Mouse (Mus musculus) midbrain, postnatal 0 days (tissue): ENCODE measurements around the gene Thop1. TPM values are rescaled to one million over a fixed set of nuclear protein-coding genes. Genes with fewer than 3 reads are reported as not detected.

ENCODE experiments used
- ATAC-seq: fragments of 200-750 bp; cut with Nextera tagmentation; 2 replicates; pipeline ENCODE4 v1.8.0; 2017; ENCODE audit warnings: moderate number of reproducible peaks, mild to moderate bottlenecking, moderate TSS enrichment, moderate library complexity; ENCODE audit not compliant: low FRiP score
- DNase-seq: peaks from one replicate; pipeline ENCODE4 v3.0.0-alpha.2; 2015; ENCODE audit warnings: low spot score
- H3K27ac ChIP-seq: fragments of 300-500 bp; sonication (generic); 2 replicates; pipeline ENCODE4 v1.5.1; 2014; ENCODE audit warnings: low read depth, mild to moderate bottlenecking, low read length, mixed read lengths
- H3K27me3 ChIP-seq: fragments of 300-500 bp; sonication (generic); 2 replicates; pipeline ENCODE4 v1.6.1; 2014; ENCODE audit warnings: low read length, control low read depth, mixed read lengths; ENCODE audit not compliant: insufficient read depth
- H3K36me3 ChIP-seq: fragments of 300-500 bp; sonication (generic); 2 replicates; pipeline ENCODE4 v1.6.1; 2014; ENCODE audit warnings: low read length, control low read depth, mixed read lengths; ENCODE audit not compliant: insufficient read depth
- H3K4me1 ChIP-seq: fragments of 300-500 bp; sonication (generic); 2 replicates; pipeline ENCODE4 v1.6.1; 2014; ENCODE audit warnings: mild to moderate bottlenecking, control low read depth, antibody characterized with exemption, low read length, mixed read lengths; ENCODE audit not compliant: insufficient read depth
- H3K4me2 ChIP-seq: fragments of 300-500 bp; sonication (generic); 2 replicates; pipeline ENCODE4 v1.6.1; 2014; ENCODE audit warnings: low read depth, mild to moderate bottlenecking, low read length, mixed read lengths; ENCODE audit not compliant: poor library complexity, severe bottlenecking
- H3K4me3 ChIP-seq: fragments of 300-500 bp; sonication (generic); 2 replicates; pipeline ENCODE4 v1.5.1; 2014; ENCODE audit warnings: low read depth, mild to moderate bottlenecking, low read length, moderate library complexity
- H3K9ac ChIP-seq: fragments of 300-500 bp; sonication (generic); replicated peaks from 2 replicates; pipeline ENCODE4 v1.6.1; 2014; ENCODE audit warnings: mild to moderate bottlenecking, low read length, moderate library complexity, mixed read lengths; ENCODE audit not compliant: poor library complexity, severe bottlenecking
- H3K9me3 ChIP-seq: fragments of 300-500 bp; sonication (generic); 2 replicates; pipeline ENCODE4 v1.6.1; 2016; ENCODE audit warnings: low read length, control low read depth
- CTCF ChIP-seq: IDR thresholded peaks from 2 replicates; pipeline ENCODE4 v1.5.1; 2016; ENCODE audit warnings: antibody characterized with exemption, mild to moderate bottlenecking
- WGBS: fragments of 180-500 bp; shearing (Covaris S2); extraction: QIAGEN DNeasy Blood & Tissue Kit; methylation state at CpG from one replicate; pipeline ENCODE4 v1.1.7; 2014; 5-methylcytosine and 5-hydroxymethylcytosine counted together
- polyA plus RNA-seq: library from polyadenylated mRNA; unstranded; fragments of >200 nt; fragmentation: Nextera tagmentation; extraction: Ambion mirVana; gene quantifications from 2 replicates; pipeline ENCODE4 v1.2.1, GENCODE M21; 2015
- total RNA-seq: library from RNA; depleted of rRNA; stranded (reverse); fragments of >200 nt; gene quantifications from 2 replicates; pipeline ENCODE4 v1.2.3, GENCODE M21; 2014; rRNA removed

Thop1 gene
- total RNA-seq: 59.9 and 67.1 TPM in 2 replicates
- 35.2 and 35.8 TPM in 2 replicates for polyA plus RNA-seq

DNA sequence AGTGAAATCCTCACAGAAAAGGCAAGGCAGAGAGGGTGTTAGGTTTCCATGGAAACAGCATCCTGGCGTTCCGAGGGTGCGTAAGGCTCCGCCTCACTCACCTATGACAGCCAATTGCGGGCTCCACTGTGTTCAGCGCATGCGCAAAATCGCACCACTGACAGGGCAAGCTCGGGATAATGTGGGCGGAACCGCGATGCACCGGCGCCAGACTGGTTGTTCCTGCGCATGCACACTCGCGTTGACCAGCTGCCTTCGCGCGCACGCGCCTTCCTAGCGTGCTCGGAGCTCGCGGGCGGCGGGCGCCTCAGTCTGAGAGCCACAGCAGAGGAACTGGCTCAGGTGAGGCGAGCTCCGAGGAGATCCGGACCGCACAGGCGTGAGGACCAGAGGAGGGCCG lies at the start of gene Thop1:
Thop1 (plus strand) TSS at position 200 of the 400 bp plus-strand sequence.
- TF ChIP-seq CTCF: no peak; the same call in 1 of the 2 replicates
- H3K4me3 ChIP-seq: peak within 1 kb of the TSS; percentile 66
- H3K9me3 ChIP-seq: no peaks in the 10 kb centered on the region
- ATAC-seq (peak; percentile 96), DNase-seq (peak; percentile 100)
- under 1% methylated on average over 35 of the region's 35 CpGs for WGBS
- peaks cover 16% of the 10 kb centered on the region for H3K36me3 ChIP-seq
- no peaks in the 10 kb centered on the region for H3K27me3 ChIP-seq
- H3K9ac ChIP-seq: peak within 1 kb of the TSS; percentile 83
- peak within 1 kb of the TSS; percentile 79 for H3K4me2 ChIP-seq
- peaks cover 13% of the 10 kb centered on the region for H3K4me1 ChIP-seq
- peak within 1 kb of the TSS; percentile 69 for H3K27ac ChIP-seq

DNA sequence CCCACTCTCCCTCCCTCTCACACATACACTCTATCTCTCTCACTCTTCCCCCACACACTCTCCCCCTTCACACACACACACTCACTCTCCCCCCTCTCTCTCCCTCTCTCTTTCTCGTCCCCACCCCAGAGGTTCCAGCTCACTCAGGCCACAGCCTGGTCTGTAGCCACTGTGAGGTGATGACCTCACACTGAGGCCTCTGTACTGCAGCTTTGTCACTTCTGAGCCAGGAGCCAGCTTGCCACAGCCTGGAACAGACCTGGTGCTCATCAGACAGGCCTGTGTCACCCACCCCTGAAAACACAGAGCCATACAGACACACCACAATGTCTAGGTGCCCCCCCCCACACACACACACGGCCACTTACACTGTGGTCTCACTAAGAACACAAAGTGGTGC lies 49.6 kb upstream of the Thop1 start:
- no peak overlapping the region for H3K4me2 ChIP-seq
- no peaks in the 10 kb centered on the region for H3K9me3 ChIP-seq
- 67% methylated on average over 2 of the region's 2 CpGs for WGBS
- peaks cover 3% of the 10 kb centered on the region; the same call in 1 of the 2 replicates for H3K36me3 ChIP-seq
- H3K27me3 ChIP-seq: no peaks in the 10 kb centered on the region
- no peak overlapping the region for H3K9ac ChIP-seq
- ATAC-seq (no peak), DNase-seq (no peak)
- H3K27ac ChIP-seq: no peak overlapping the region
- peaks cover 16% of the 10 kb centered on the region for H3K4me1 ChIP-seq
- H3K4me3 ChIP-seq: no peak overlapping the region
- TF ChIP-seq CTCF: no peak

GRCm38 (mm10) chr10:81021547-81022110 lies 48.2 kb upstream of the Thop1 start:
- Histone ChIP-seq H3K4me3 (no peak overlapping the region), H3K4me2 (peak overlapping the region; percentile 20), H3K27ac (no peak overlapping the region; the same call in 1 of the 2 replicates), H3K27me3 (no peaks in the 10 kb centered on the region), H3K9ac (0 out of 2 replicates have a peak overlapping the region, but pooled peaks have one; percentile 2), H3K9me3 (no peaks in the 10 kb centered on the region), H3K36me3 (peaks cover 3% of the 10 kb centered on the region; the same call in 1 of the 2 replicates), H3K4me1 (peaks cover 16% of the 10 kb centered on the region)
- no peak for DNase-seq
- WGBS: 16% methylated on average over 26 of the region's 26 CpGs
- no peak for ATAC-seq
- no peak for TF ChIP-seq CTCF

DNA sequence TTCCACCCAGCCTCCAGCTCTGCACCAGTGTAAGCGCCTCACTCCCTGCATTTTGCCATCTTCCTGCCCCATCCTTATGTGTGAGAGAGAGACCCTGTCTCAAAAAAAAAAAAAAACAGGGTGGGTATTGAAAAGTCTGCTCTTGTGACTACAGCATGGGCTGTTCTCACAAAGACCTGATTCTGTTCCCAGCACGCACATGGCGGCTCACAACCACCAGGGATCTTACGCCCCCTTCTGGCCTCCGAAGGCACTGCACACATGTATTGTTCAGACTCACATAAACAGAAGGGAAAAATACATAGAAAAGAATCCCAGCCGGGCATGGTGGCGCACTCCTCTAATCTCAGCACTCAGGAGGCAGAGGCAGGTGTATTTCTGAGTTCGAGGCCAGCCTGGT lies 47.1 kb upstream of the Thop1 start:
- Histone ChIP-seq H3K4me1 (peaks cover 16% of the 10 kb centered on the region), H3K9ac (no peak overlapping the region), H3K4me2 (0 out of 2 replicates have a peak overlapping the region, but pooled peaks have one; percentile 20), H3K9me3 (no peaks in the 10 kb centered on the region), H3K4me3 (no peak overlapping the region), H3K36me3 (peaks cover 3% of the 10 kb centered on the region; the same call in 1 of the 2 replicates), H3K27ac (no peak overlapping the region), H3K27me3 (no peaks in the 10 kb centered on the region)
- peak; percentile 61 for TF ChIP-seq CTCF
- DNase-seq: no peak
- ATAC-seq: no peak
- 65% methylated on average over 8 of the region's 8 CpGs for WGBS

- no peak for TF ChIP-seq CTCF
- no peak for DNase-seq
- Histone ChIP-seq H3K4me2 (peak overlapping the region; percentile 87), H3K27ac (peak overlapping the region; percentile 69; the same call in 1 of the 2 replicates), H3K27me3 (no peaks in the 10 kb centered on the region), H3K36me3 (peaks cover 3% of the 10 kb centered on the region; the same call in 1 of the 2 replicates), H3K4me3 (peak overlapping the region; percentile 52), H3K9me3 (no peaks in the 10 kb centered on the region), H3K4me1 (peaks cover 16% of the 10 kb centered on the region), H3K9ac (peak overlapping the region; percentile 85)
- WGBS: 76% methylated on average over 5 of the region's 5 CpGs
- ATAC-seq: no peak
These were observed 45.4 kb upstream of the Thop1 start for GRCm38 (mm10) chr10:81024346-81024937.

DNA sequence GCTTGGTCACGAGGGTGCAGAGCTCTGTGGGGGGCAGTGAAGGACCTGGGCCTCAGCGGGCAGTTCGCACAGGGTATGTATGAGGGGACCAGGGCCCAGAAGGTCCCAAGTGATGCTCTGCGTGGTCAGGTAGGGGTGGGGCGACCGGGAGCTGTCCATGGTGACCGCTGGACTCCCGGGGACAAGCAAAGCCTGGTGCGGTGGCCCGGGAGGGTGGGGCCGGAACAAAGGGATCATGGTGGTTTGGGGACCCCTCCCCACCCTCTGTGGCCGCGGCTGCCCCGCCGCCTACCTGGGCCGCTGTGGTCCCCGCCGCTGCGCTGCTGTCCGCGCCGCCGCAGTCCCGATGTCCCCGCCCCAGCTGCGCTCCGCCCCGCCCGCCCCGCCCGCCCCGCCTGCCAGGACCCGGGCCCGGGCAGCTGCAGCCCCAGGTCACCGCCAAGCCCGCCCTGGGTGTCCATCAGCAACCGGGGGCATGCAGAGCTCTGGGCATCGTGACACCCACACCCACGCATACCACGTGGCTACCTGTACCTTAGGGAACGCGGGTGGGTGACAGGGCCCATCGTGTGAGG lies 44.7 kb upstream of the Thop1 start:
- no peaks in the 10 kb centered on the region for H3K27me3 ChIP-seq
- 2% methylated on average over 40 of the region's 43 CpGs for WGBS
- H3K9me3 ChIP-seq: no peaks in the 10 kb centered on the region
- ATAC-seq (peak; percentile 52), DNase-seq (no peak)
- peak overlapping the region; percentile 87 for H3K4me2 ChIP-seq
- H3K27ac ChIP-seq: peak overlapping the region; percentile 69
- TF ChIP-seq CTCF: no peak
- peak overlapping the region; percentile 52 for H3K4me3 ChIP-seq
- peaks cover 4% of the 10 kb centered on the region; the same call in 1 of the 2 replicates for H3K36me3 ChIP-seq
- peak overlapping the region; percentile 85 for H3K9ac ChIP-seq
- peaks cover 16% of the 10 kb centered on the region for H3K4me1 ChIP-seq
